Comparison of ENCODE assay signal across 19 mouse cellular contexts in the genomic region with DNA sequence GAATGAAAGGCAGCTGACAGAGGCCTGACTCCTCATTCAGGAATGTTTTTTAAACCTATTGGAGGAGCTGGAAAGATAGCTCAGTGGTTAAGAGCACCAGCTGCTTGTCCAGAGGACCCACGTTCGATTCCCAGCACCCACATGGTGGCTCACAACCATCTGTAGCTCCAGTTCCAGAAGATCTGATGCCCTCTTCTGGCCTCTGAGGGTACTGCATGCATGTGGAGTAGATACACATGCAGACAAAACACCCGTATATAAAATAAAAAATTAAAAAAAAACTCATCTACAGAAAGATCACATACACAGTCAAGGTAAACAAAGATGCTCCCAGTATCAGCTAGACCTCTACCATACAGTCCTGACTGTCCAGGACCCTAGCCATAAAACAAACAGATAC.
DNase-seq lines count a peak whose midpoint lies in the region; ATAC-seq and TF ChIP-seq lines count a peak whose summit lies in the region.
"Had no signal": no experiment of that assay in that cellular context is flagged by ENCODE, and none has a peak within 500 bp of the region (broad histone marks: within the 10 kb centered on the region; RNA-seq: fewer than 3 reads in every experiment).

No protein-coding gene starts in this region.

- intact Hi-C loops in gastrocnemius, adult 2 months (cut with DNase I), result no loop called here
- intact Hi-C loops in gastrocnemius, postnatal 36 days (cut with DNase I), result no loop called here

- H3K4me3 ChIP-seq in gastrocnemius, adult 2 months, result no peak overlapping the region
- H3K4me3 ChIP-seq in liver, adult 2 months (ENCODE audit: insufficient read depth, low read depth, low read length), result no peak overlapping the region
- no peak overlapping the region for H3K4me3 ChIP-seq in liver, embryonic 12.5 days
- H3K4me3 ChIP-seq in thymus, adult 2 months (ENCODE audit: control insufficient read depth, insufficient read depth, low read length), result no peak overlapping the region
- H3K4me3 ChIP-seq in embryonic facial prominence, embryonic 10.5 days, result no peak overlapping the region
- H3K4me3 ChIP-seq: forebrain, embryonic 10.5 days had no signal

- H3K79me2 ChIP-seq in liver, adult 2 months (ENCODE audit: control insufficient read depth, insufficient read depth, low read length), result no peaks in the 10 kb centered on the region

- no peak overlapping the region for H3K9ac ChIP-seq in liver, adult 2 months (ENCODE audit: low read depth, low read length)
- H3K9ac ChIP-seq in liver, embryonic 12.5 days, result no peak overlapping the region

- H3K27me3 ChIP-seq in liver, adult 2 months (ENCODE audit: control insufficient read depth, insufficient read depth, low read length), result no peaks in the 10 kb centered on the region
- H3K27me3 ChIP-seq in liver, embryonic 12.5 days (replicated peaks), result no peaks in the 10 kb centered on the region
- no peaks in the 10 kb centered on the region for H3K27me3 ChIP-seq in thymus, adult 2 months (ENCODE audit: control insufficient read depth, insufficient read depth, low read length)
- no peaks in the 10 kb centered on the region for H3K27me3 ChIP-seq in embryonic facial prominence, embryonic 10.5 days (replicated peaks; ENCODE audit: low read depth, poor library complexity, severe bottlenecking)

- H3K9me3 ChIP-seq in liver, embryonic 12.5 days (replicated peaks), result peaks cover 9% of the 10 kb centered on the region
- peaks cover 7% of the 10 kb centered on the region; the same call in 1 of the 2 replicates for H3K9me3 ChIP-seq in embryonic facial prominence, embryonic 10.5 days

- no peak for ATAC-seq in liver, embryonic 12.5 days
- ATAC-seq: activated CD4-positive, CD25-positive, alpha-beta regulatory T cell, adult 4 months had no signal

- no peak for TF ChIP-seq POLR2A in liver, adult 2 months (IDR thresholded peaks at IDR 0.05; ENCODE audit: extremely low read depth, insufficient read depth, low read length)
- TF ChIP-seq POLR2A in thymus, adult 2 months (IDR thresholded peaks at IDR 0.05; ENCODE audit: control insufficient read depth, extremely low read depth, insufficient read depth, low read length, poor library complexity), result no peak

- peak; percentile 43 for TF ChIP-seq CTCF in gastrocnemius, adult 2 months (IDR thresholded peaks at IDR 0.05)
- TF ChIP-seq CTCF in liver, adult 2 months (IDR thresholded peaks at IDR 0.05; ENCODE audit: low read depth, low read length), result peak; percentile 33; the same call in 1 of the 2 replicates
- peak; percentile 36; the same call in 1 of the 2 replicates for TF ChIP-seq CTCF in thymus, adult 2 months (IDR thresholded peaks at IDR 0.05; ENCODE audit: borderline replicate concordance, control insufficient read depth, extremely low read depth, insufficient read depth, low read length, poor library complexity)

- DNase-seq in gastrocnemius, adult 2 months, result no peak
- no peak for DNase-seq in gastrocnemius, postnatal 36 days
- no peak for DNase-seq in liver, adult 2 months (ENCODE audit: extremely low read depth, low read depth, low spot score)
- DNase-seq in thymus, adult 2 months, result no peak
- DNase-seq in thymus, postnatal 14 days, result no peak
- no peak for DNase-seq in embryonic facial prominence, embryonic 10.5 days (ENCODE audit: low spot score)
- no peak for DNase-seq in cerebellum, adult 18-20 months
- DNase-seq: cerebellum, adult 11 months; cerebellum, postnatal 36 days; gastrocnemius, postnatal 10 days; heart, adult 18-20 months; heart, postnatal 4 days; kidney, adult 18-20 months; kidney, postnatal 14 days; lung, postnatal 4 days; right cerebral cortex, postnatal 4 days had no signal

- WGBS in liver, adult 2 months, result 100% methylated on average over 3 of the region's 3 CpGs
- 83% methylated on average over 3 of the region's 3 CpGs for WGBS in liver, embryonic 12.5 days (ENCODE audit: insufficient replicate concordance)
- 96% methylated on average over 3 of the region's 3 CpGs for WGBS in thymus, adult 2 months
- 92% methylated on average over 3 of the region's 3 CpGs for WGBS in embryonic facial prominence, embryonic 10.5 days

- H3K36me3 ChIP-seq in liver, adult 2 months (ENCODE audit: control insufficient read depth, insufficient read depth, low read length), result peaks cover 18% of the 10 kb centered on the region
- H3K36me3 ChIP-seq in liver, embryonic 12.5 days, result peaks cover 37% of the 10 kb centered on the region
- H3K36me3 ChIP-seq in thymus, adult 2 months (ENCODE audit: control insufficient read depth, insufficient read depth, low read length), result no peaks in the 10 kb centered on the region
- H3K36me3 ChIP-seq in embryonic facial prominence, embryonic 10.5 days (replicated peaks), result peaks cover 92% of the 10 kb centered on the region

- no peak overlapping the region for H3K4me2 ChIP-seq in liver, embryonic 12.5 days

- no peak overlapping the region for H3K27ac ChIP-seq in gastrocnemius, adult 2 months
- no peak overlapping the region for H3K27ac ChIP-seq in liver, adult 2 months (replicated peaks; ENCODE audit: insufficient read depth, low read depth, low read length)
- H3K27ac ChIP-seq in liver, embryonic 12.5 days, result no peak overlapping the region
- H3K27ac ChIP-seq in thymus, adult 2 months (ENCODE audit: control insufficient read depth, insufficient read depth, low read length), result no peak overlapping the region
- no peak overlapping the region for H3K27ac ChIP-seq in embryonic facial prominence, embryonic 10.5 days (replicated peaks)
- H3K27ac ChIP-seq: forebrain, embryonic 10.5 days had no signal

- H3K4me1 ChIP-seq in liver, adult 2 months (ENCODE audit: control insufficient read depth, insufficient read depth, low read length), result no peaks in the 10 kb centered on the region
- peaks cover 25% of the 10 kb centered on the region for H3K4me1 ChIP-seq in liver, embryonic 12.5 days
- no peaks in the 10 kb centered on the region for H3K4me1 ChIP-seq in thymus, adult 2 months (replicated peaks; ENCODE audit: control insufficient read depth, insufficient read depth, low read length)
- H3K4me1 ChIP-seq in embryonic facial prominence, embryonic 10.5 days, result no peaks in the 10 kb centered on the region
